Mouse (Mus musculus) testis, adult 2 months (tissue): ENCODE measurements at regions not wholly inside any gene's neighbourhood (a gene's known extent, or its start where the extent isn't known, plus 50 kb on each side); places are given as distances from the start of the nearest gene placed in this dataset.

Source experiments
- CTCF ChIP-seq: fragments of 200-500 bp; IDR thresholded peaks from 2 replicates; pipeline ENCODE4 v1.5.1; 2012; ENCODE audit warnings: low read depth, mild to moderate bottlenecking, inconsistent platforms, low read length, moderate library complexity; ENCODE audit not compliant: control insufficient read depth, insufficient read depth, insufficient replicate concordance
- POLR2A ChIP-seq: fragments of 200-500 bp; IDR thresholded peaks from 2 replicates; pipeline ENCODE4 v1.6.1; 2012; ENCODE audit warnings: low read depth, mild to moderate bottlenecking, inconsistent platforms, low read length, moderate library complexity; ENCODE audit not compliant: control insufficient read depth

DNA sequence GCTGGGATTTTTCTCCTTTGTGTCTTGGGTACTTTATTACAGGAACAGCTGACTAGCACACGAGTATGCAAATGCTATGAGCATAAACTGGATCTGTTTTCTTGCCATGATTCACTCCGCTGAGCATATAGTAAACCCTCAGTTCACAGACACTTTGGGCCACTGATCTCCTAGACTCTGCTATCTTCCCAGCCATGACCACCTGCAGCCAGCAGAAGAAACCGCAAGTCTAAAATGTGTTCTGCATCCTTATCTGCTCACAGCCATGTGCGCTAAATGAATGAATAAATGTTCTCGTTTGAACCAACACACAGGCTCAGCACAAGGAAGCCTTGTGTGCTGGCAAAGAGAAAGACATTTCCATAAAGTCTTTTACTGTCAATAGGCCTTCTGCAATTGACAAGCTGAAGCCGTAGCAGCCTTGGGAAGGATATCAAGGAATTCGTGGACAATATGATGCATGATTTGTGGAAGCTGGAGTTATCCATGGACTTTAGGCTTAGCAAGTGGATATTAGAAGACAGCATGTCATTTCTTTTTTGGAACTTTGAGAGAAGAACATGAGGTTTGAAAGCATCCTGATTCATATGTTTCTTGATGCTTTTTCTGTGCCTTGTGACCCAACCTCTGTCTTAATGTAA, 127.2 kb downstream of the Tcp10c start:
- TF ChIP-seq POLR2A (no peak), CTCF (no peak)
